Mouse (Mus musculus): ENCODE measurements at regions not wholly inside any gene's neighbourhood (a gene's known extent, or its start where the extent isn't known, plus 50 kb on each side); places are given as distances from the start of the nearest gene placed in this dataset.
A peak's percentile ranks its signal among the peaks of the same experiment; 100 is the strongest.

- no peak for DNase-seq (ENCODE audit: low spot score in 2 of 2)
Measured at GRCm38 (mm10) chrX:12219474-12219873, 59.3 kb upstream of the Bcor start.

GRCm38 (mm10) chrX:12224314-12224713 lies 64.2 kb upstream of the Bcor start:
- no peak for DNase-seq (ENCODE audit: low spot score in 2 of 2)

- DNase-seq (ENCODE audit: low spot score in 2 of 2), result peak in 1 of 2 experiments; percentile 12
Measured at GRCm38 (mm10) chrX:12225116-12225891, 65.1 kb upstream of the Bcor start.

- DNase-seq (ENCODE audit: low spot score in 2 of 2), result no peak
Measured at GRCm38 (mm10) chrX:12225892-12226206, 65.7 kb upstream of the Bcor start.

- DNase-seq (ENCODE audit: low spot score in 2 of 2), result no peak
Measured at GRCm38 (mm10) chrX:12240505-12241011, 80.4 kb upstream of the Bcor start.

DNA sequence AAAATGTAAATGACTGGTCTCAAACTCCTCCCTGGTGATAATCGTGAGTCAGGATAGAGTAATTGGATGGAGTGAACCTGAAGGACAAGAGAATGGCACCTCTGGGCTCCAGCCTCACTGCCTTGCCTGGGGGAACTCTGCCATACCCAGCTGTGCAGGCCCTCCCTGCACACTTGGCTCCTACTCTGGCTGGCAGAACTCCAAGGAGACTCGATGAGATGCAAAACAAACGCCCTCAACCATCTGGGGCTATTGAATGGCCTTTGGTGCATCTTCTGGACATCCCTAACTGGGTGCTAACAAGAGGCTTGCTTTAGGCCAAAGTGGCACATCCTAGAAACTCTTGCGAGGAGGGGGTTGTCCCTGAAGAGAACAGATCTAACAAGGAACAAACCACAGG lies 81.6 kb upstream of the Bcor start:
- DNase-seq (ENCODE audit: low spot score in 2 of 2), result no peak

GRCm38 (mm10) chrX:12249071-12249470 lies 88.9 kb upstream of the Bcor start:
- DNase-seq (ENCODE audit: low spot score in 2 of 2), result no peak

- no peak for DNase-seq (ENCODE audit: low spot score in 2 of 2)
Measured at GRCm38 (mm10) chrX:12249911-12250310, 89.8 kb upstream of the Bcor start.

DNA sequence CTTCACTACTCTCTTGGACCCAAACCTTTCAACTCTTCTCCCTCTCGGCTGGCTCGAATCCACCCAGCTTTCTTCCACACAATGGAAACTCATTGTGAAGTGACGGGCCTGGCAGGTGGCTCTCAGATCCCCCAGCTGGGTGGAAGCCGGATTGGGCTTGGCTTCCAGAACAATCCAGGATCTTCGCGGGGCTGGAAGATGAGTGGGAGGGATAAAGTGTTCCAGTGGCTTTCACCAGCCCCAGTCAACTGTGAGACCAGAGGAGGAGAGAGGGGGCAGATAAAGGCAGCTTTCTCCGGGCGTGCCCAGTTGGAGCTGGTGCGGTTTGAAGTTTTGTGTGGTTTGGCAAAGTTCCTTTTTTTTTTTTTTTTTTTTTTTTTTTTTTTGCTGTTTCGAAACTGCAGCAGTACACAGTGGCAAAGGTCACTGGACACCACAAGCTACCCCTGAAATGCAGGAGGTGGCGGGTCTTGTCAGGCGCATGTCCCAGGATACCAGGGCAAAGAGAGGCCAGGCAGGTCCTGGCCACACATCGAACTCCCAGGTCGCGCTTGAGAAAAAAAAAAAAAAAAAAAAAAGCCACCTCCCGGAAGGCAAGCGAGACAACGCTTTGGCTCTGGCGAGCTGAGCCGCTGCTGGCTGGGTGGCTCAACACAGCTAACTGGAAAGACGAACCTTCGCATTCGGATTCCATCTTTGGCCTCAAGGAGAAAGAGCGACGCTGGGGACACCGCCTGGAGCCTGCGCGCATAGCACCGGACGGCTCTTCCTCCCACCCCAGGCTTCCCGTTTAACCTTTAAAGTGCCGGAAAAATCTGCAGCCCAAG lies 91.9 kb upstream of the Bcor start:
- peak; percentile 3 to 50 for DNase-seq (ENCODE audit: low spot score in 2 of 2)

DNA sequence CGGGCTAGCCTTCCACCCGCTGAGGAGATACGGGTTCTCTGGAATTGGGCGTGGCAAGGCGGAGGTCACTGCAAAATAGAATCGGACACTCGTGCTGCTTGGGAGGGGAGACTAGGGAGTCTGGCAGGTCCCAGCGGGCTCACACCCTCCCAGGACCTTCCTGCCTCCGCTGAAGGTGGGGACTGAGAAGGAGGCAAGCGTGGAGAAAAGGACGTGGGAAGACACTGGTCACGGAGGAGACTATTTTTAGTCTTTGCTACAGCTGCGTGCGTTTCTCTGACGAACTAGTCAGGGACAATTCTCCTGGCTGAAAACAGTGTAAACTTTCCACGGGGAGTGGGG lies 92.5 kb upstream of the Bcor start:
- DNase-seq (ENCODE audit: low spot score in 2 of 2), result peak in 1 of 2 experiments; percentile 25

DNA sequence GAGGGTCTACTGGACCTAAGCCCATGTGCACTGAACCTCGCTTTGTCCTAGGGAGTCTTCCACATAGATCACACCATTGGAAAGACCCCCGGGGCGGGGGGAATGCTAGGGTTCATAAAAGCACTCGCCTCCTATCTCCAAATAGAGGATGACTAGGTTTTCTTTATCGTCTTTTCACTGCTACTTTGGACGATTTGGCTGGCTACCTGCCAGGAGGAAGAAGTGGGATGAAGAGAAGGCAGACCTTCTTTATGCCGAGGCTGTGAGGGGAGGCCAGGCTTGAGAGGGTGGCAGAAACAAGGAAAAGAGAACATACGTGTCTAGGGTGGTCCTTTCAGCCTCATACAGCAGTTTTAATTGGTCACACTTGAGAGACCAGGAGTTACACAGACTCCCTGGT lies 96.6 kb upstream of the Bcor start:
- no peak for DNase-seq (ENCODE audit: low spot score in 2 of 2)

DNA sequence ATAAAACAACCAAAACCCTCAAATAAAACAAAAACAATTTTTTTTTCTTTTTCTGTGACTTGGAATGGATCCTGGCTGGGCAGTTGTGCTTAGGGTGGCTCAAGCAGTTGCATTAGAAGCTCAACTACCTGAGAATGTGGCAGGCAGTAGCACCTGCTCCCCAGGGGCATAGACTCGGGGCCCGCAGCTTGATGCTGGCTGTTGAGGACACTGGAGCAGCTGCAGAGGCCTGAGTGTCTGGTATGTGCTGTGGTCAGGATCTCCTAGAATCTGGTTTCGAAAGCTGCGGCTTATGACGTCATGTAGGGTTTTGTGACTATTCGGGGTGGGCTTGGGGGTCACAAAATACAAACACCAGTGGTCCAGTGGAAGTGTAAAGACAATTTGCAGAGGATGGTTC lies 103.7 kb upstream of the Bcor start:
- no peak for DNase-seq (ENCODE audit: low spot score in 2 of 2)

DNA sequence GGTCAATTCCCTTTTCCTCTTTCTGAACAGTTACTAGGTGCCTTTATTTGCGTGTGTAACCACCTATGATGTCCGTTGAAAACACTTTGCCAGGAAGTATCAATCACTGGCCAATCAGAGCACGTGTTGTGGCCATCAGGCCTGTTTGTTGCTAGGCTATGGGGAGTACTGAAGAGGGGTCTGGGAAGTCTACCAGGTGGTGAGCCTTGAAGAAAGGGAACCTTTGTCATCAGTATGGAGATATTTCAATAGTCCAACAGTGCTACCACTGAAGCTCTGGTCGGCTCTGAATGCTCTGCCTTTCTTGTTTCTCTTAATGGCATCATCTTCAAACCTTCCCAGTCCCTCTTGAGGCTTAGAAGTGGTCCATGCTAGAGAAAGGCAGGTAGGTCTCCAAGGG lies 124.6 kb upstream of the Bcor start:
- no peak for DNase-seq (ENCODE audit: low spot score in 2 of 2)

- no peak for DNase-seq (ENCODE audit: low spot score in 2 of 2)
Measured at GRCm38 (mm10) chrX:12285141-12285540, 125.0 kb upstream of the Bcor start.

DNA sequence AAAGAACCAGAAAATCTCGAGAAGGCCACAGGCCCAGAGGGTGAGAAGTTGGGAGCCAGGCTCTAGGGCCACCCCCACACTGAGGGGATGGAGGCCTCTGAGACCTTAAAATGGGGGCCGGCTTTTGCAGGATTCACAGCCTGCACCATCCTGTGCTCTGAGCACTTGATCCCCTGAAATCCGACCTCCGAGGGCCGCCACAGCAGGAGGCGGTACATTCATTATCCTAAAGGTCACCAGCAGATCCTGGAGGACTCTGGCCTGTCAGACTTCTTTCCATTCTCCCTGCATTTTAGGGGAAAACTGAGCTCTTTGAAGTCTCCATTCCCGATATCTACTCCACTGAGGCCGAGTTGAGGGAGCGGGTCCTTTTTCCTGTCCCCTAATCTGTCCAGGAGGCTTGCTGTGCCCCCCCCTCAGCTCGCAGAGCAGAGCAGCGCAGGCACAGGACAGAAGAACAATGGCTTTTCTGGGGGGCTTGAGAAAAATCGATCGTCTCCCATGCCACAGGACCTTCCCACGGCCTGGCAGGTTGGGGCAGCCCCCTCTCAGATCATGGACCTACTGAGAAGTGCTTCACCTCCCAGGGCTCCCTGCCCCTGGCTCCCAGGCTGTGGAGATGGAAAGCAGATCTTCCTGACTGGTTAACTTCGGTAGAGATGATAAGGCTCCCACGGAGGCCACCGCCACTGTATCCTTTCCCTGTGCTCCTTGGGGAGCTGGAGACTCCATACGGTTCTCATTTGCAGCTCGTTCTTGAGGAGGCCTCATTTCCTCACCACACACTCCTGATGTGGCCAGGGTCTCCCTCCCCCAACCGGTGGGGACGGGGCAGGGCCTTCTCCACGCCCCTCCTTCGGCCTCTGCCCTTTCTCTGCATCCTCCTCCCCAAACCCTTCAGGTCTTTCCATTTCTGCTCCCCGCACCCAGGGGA lies 126.1 kb upstream of the Bcor start:
- DNase-seq (ENCODE audit: low spot score in 2 of 2), result no peak

DNA sequence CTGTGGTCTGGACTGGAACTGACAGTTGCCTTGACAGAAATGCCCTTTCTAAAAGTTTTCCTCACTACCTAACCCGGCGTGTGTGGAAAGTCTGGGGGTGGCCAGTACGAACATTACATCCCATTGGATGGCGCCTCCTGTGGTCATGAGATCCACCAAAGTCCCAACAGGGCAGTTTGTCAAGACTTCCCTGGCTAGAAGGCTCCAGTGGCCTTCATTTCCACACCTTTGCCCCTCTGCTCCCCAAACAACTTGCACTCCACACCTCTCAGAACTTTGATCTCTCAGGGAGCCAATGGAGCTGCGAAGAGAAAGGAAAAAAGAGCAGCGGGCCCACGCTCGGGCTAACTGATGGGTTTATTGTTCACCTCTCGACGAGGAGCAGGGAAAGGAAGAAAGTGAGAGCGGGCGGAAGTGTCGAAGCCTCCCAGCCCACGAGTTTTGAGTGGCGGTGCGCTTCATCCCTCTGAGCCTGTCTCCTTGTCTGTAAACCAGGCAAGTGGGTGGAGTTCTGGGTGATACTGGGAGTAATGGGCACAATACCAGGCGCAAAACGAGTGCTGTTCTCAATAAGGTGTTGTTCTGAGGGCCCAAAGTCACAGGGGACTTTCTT lies 126.9 kb upstream of the Bcor start:
- no peak for DNase-seq (ENCODE audit: low spot score in 2 of 2)

- no peak for DNase-seq (ENCODE audit: low spot score in 2 of 2)
Measured at GRCm38 (mm10) chrX:12287656-12288561, 127.8 kb upstream of the Bcor start.

GRCm38 (mm10) chrX:12288562-12289117 lies 128.5 kb upstream of the Bcor start:
- DNase-seq (ENCODE audit: low spot score in 2 of 2), result no peak

GRCm38 (mm10) chrX:12293146-12293545 lies 133.0 kb upstream of the Bcor start:
- DNase-seq (ENCODE audit: low spot score in 2 of 2), result no peak

- DNase-seq (ENCODE audit: low spot score in 2 of 2), result no peak
Measured at GRCm38 (mm10) chrX:12294452-12294851, 134.3 kb upstream of the Bcor start.

Measured in left cerebral cortex, adult 18-20 months (tissue).